Mouse (Mus musculus) heart, adult 2 months (tissue): ENCODE results near the gene Ltb4r1. TPM values are rescaled to one million over a fixed set of nuclear protein-coding genes. Genes with fewer than 3 reads are reported as not detected.
"Not testable (repeated sequence)": the region's sequence is repeated elsewhere in the genome, so short reads cannot be mapped to it uniquely, and the experiment has no call there.

ENCODE experiments used
- DNase-seq, 2 experiments: peaks; one replicate each; pipeline ENCODE4 v3.0.0; 2021
- H3K27ac ChIP-seq: fragments of 200-600 bp; 2 replicates; pipeline ENCODE4 v1.8.1; 2022
- H3K27me3 ChIP-seq: fragments of 200-500 bp; 2 replicates; pipeline ENCODE4 v1.6.1; 2012; ENCODE audit warnings: mild to moderate bottlenecking, low read length, inconsistent platforms, mixed read lengths; ENCODE audit not compliant: control insufficient read depth, insufficient read depth
- H3K36me3 ChIP-seq: fragments of 200-500 bp; 2 replicates; pipeline ENCODE4 v1.6.1; 2012; ENCODE audit warnings: low read length, inconsistent platforms; ENCODE audit not compliant: control insufficient read depth, insufficient read depth
- H3K4me1 ChIP-seq: fragments of 200-500 bp; 2 replicates; pipeline ENCODE4 v1.6.1; 2011; ENCODE audit warnings: low read length; ENCODE audit not compliant: control insufficient read depth, insufficient read depth
- H3K4me3 ChIP-seq: fragments of 200-600 bp; 2 replicates; pipeline ENCODE4 v1.8.1; 2022
- H3K79me2 ChIP-seq: fragments of 200-500 bp; replicated peaks from 2 replicates; pipeline ENCODE4 v1.6.1; 2012; ENCODE audit warnings: mild to moderate bottlenecking, inconsistent platforms, low read length, moderate library complexity, mixed read lengths; ENCODE audit not compliant: control insufficient read depth, insufficient read depth
- H3K9ac ChIP-seq: fragments of 200-500 bp; 2 replicates; pipeline ENCODE4 v1.6.1; 2012; ENCODE audit warnings: low read depth, mild to moderate bottlenecking, control low read depth, inconsistent platforms, low read length, mixed read lengths
- CTCF ChIP-seq: fragments of 200-600 bp; IDR thresholded peaks from 2 replicates; pipeline ENCODE4 v1.8.1; 2022; ENCODE audit warnings: antibody characterized with exemption, mild to moderate bottlenecking, moderate library complexity
- EP300 ChIP-seq: fragments of 200-500 bp; IDR thresholded peaks from 2 replicates; pipeline ENCODE4 v1.6.1; 2011; ENCODE audit warnings: low read depth, low read length, control low read depth; ENCODE audit not compliant: insufficient read depth
- POLR2A ChIP-seq: fragments of 200-500 bp; IDR thresholded peaks from 2 replicates; pipeline ENCODE4 v1.6.1; 2011; ENCODE audit warnings: mild to moderate bottlenecking, low read depth, low read length, control low read depth; ENCODE audit not compliant: insufficient read depth
- WGBS: fragments of 180-500 bp; shearing (Covaris S2); methylation state at CpG from one replicate; pipeline ENCODE4 v1.1.7; 2018; 5-methylcytosine and 5-hydroxymethylcytosine counted together
- intact Hi-C: fragments of 180-260 bp; cut with DNase I; formaldehyde crosslinking; loops from one replicate; pipeline ENCODE4 v1.15.1; 2025
- polyA plus RNA-seq: library from polyadenylated mRNA; depleted of rRNA; stranded (reverse); fragments of >200 nt; gene quantifications from 2 replicates; pipeline ENCODE4 v1.2.3, GENCODE M21; 2012
- total RNA-seq, 2 experiments: library from RNA; stranded (reverse); gene quantifications; 2 replicates each; pipeline ENCODE4 v1.2.3; 2021

Ltb4r1 gene
- total and polyA plus RNA-seq, 3 experiments, result 0.34 to 0.76 (median 0.36) TPM

DNA sequence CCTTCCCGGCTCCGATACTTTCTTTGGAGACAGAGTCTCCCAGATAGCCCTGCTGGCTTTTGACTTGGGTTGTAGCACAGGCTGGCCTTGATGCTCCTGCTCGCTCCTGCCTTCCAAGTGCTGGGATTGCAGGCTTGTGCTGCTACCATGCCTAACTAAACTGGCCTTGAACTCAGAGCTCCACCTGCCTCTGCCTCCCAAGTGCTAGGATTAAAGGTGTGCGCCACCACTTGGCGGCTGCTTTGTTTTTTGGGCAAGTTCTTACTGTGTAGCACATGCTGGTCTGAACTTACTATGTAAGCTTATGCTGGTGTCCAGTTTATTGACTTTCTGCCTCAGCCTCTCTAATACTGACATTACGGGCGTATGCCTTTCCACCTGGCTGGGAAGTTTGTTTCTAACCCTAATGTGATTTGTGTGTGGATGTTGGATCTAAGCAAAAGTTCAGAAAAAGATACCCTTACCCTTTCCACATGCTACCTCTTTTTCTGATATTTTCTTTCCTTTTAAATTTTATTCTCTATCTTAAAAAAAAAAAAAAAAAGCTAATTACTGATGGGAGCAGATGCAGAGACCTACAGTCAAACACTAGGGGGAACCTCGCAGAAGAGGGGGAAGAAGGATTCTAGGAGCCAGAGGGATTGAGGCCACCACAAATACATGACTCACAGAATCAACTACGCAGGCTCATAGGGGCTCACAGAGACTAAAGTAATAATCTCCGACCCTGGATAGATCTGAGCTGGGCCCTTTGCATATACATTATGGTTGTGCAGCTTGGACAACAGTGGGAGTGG lies 18.5 kb upstream of the Ltb4r1 start:
- intact Hi-C loops, result no loop called here
- H3K27me3 ChIP-seq, result no peaks in the 10 kb centered on the region
- H3K79me2 ChIP-seq, result no peaks in the 10 kb centered on the region
- TF ChIP-seq POLR2A, result no peak
- no peak for TF ChIP-seq EP300
- no peak for TF ChIP-seq CTCF
- H3K4me3 ChIP-seq, result no peak overlapping the region
- no peak for DNase-seq
- H3K27ac ChIP-seq, result no peak overlapping the region
- no peak overlapping the region for H3K9ac ChIP-seq
- 80% methylated on average over 10 of the region's 10 CpGs for WGBS
- no peaks in the 10 kb centered on the region for H3K36me3 ChIP-seq
- peaks cover 4% of the 10 kb centered on the region for H3K4me1 ChIP-seq

DNA sequence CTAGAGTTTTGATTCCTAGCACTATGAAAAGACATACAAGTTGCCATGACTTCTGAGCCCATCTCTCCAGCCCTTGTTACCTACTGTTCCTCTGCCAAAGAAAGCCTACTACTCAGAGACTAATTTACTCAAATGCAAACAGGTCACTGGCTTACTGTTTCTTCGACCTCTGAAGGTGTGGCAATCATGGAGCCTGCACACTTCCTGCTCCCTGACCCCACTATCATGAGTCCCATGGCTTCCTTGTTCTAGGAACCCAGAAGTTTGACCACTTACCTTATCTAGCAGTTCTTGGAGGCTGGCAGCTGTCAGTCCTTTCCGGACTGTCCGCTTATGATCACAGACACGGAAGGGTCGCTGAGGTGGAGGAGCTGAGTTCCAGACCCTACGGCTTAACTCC lies 8.2 kb upstream of the Ltb4r1 start:
- TF ChIP-seq EP300, result no peak
- no peak for TF ChIP-seq POLR2A
- TF ChIP-seq CTCF, result no peak
- Histone ChIP-seq H3K4me1 (peaks cover 3% of the 10 kb centered on the region), H3K27ac (no peak overlapping the region), H3K4me3 (no peak overlapping the region), H3K27me3 (0 out of 2 replicates have a peak, but pooled peaks cover 2% of the 10 kb centered on the region), H3K9ac (no peak overlapping the region), H3K36me3 (no peaks in the 10 kb centered on the region), H3K79me2 (no peaks in the 10 kb centered on the region)
- DNase-seq, result no peak
- 17% methylated on average over 6 of the region's 6 CpGs for WGBS
- intact Hi-C loops, result no loop called here

GRCm38 (mm10) chr14:55758363-55758784 lies 7.4 kb upstream of the Ltb4r1 start, which contains the start of gene Cideb:
Cideb (minus strand) TSS chr14:55758458.
- peak in 1 of 2 experiments; percentile 36 for DNase-seq
- peaks cover 7% of the 10 kb centered on the region for H3K4me1 ChIP-seq
- whole genome bisulfite sequencing, result 17% methylated on average over 8 of the region's 8 CpGs
- no peak within 1 kb of the TSS for H3K9ac ChIP-seq
- intact Hi-C loops, result no loop called here
- H3K79me2 ChIP-seq, result no peaks in the 10 kb centered on the region
- TF ChIP-seq CTCF, result peak; percentile 83
- TF ChIP-seq EP300, result no peak
- TF ChIP-seq POLR2A, result no peak
- H3K36me3 ChIP-seq, result no peaks in the 10 kb centered on the region
- no peak within 1 kb of the TSS for H3K27ac ChIP-seq
- H3K27me3 ChIP-seq, result 0 out of 2 replicates have a peak, but pooled peaks cover 2% of the 10 kb centered on the region
- H3K4me3 ChIP-seq, result no peak within 1 kb of the TSS

- H3K4me3 ChIP-seq, result peak overlapping the region; percentile 36
- H3K4me1 ChIP-seq, H3K27me3 ChIP-seq, intact Hi-C loops, H3K79me2 ChIP-seq, H3K36me3 ChIP-seq, H3K9ac ChIP-seq, H3K27ac ChIP-seq: not testable (repeated sequence)
- WGBS, result 4% methylated on average over 6 of the region's 6 CpGs
- TF ChIP-seq CTCF, result peak; percentile 82
- DNase-seq, result peak; percentile 85 to 88
Observed at GRCm38 (mm10) chr14:55760156-55760555, 5.6 kb upstream of the Ltb4r1 start.

DNA sequence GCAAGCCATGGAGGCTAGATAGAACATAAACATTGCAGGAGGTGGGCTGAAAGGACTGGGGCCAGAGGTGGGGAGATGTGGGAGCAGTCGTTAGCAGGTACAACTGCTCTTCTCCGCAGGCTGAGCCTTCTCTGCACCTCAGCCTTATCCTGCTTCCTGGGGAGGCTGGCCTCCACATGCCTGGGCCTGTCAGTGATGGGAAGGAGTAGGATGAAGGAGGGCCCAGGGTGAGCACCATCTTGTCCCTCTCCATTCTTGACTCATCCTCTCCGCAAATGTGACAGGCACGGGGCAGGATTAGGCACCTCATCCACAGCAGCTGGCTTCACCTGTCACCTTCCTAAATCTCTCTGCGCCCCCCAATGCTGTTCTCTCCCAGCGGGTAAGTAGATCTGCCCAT lies 4.6 kb upstream of the Ltb4r1 start, which contains the start of gene Ltb4r2:
Gene Ltb4r2 (plus strand): TSS at position 266 of the 400 bp plus-strand sequence.
- WGBS, result 91% methylated on average over 6 of the region's 6 CpGs
- Histone ChIP-seq H3K9ac (peak within 1 kb of the TSS; percentile 97), H3K27me3 (0 out of 2 replicates have a peak, but pooled peaks cover 2% of the 10 kb centered on the region), H3K27ac (peak within 1 kb of the TSS; percentile 55), H3K36me3 (no peaks in the 10 kb centered on the region), H3K79me2 (no peaks in the 10 kb centered on the region), H3K4me1 (peaks cover 9% of the 10 kb centered on the region), H3K4me3 (peak within 1 kb of the TSS; percentile 65)
- intact Hi-C loops, result no loop called here
- no peak for TF ChIP-seq CTCF
- no peak for TF ChIP-seq POLR2A
- no peak for TF ChIP-seq EP300
- DNase-seq, result no peak

GRCm38 (mm10) chr14:55762001-55762821 lies 3.6 kb upstream of the Ltb4r1 start:
- H3K27ac ChIP-seq, result peak overlapping the region; percentile 55
- intact Hi-C loops, result no loop called here
- no peak for TF ChIP-seq POLR2A
- no peak for TF ChIP-seq EP300
- peak; percentile 67 for TF ChIP-seq CTCF
- H3K4me1 ChIP-seq, result peaks cover 9% of the 10 kb centered on the region
- no peaks in the 10 kb centered on the region for H3K36me3 ChIP-seq
- H3K4me3 ChIP-seq, result peak overlapping the region; percentile 65
- WGBS, result 2% methylated on average over 77 of the region's 77 CpGs
- 0 out of 2 replicates have a peak, but pooled peaks cover 2% of the 10 kb centered on the region for H3K27me3 ChIP-seq
- peak; percentile 66 to 75 for DNase-seq
- no peaks in the 10 kb centered on the region for H3K79me2 ChIP-seq
- H3K9ac ChIP-seq, result peak overlapping the region; percentile 97
